Mouse (Mus musculus) olfactory bulb, adult 2 months (tissue): ENCODE data around the gene Tnfrsf1a.

ENCODE experiments used
- CTCF ChIP-seq: fragments of 200-500 bp; IDR thresholded peaks from 2 replicates; pipeline ENCODE4 v1.5.1; 2012; ENCODE audit warnings: low read depth, mild to moderate bottlenecking, low read length, moderate library complexity; ENCODE audit not compliant: insufficient read depth
- POLR2A ChIP-seq: fragments of 200-500 bp; IDR thresholded peaks from 2 replicates; pipeline ENCODE4 v1.6.1; 2012; ENCODE audit warnings: mild to moderate bottlenecking, low read depth, low read length, moderate library complexity; ENCODE audit not compliant: insufficient read depth

GRCm38 (mm10) chr6:125356264-125356663 lies 7.1 kb downstream of the Tnfrsf1a start:
- TF ChIP-seq POLR2A = no peak
- no peak for TF ChIP-seq CTCF
